Mouse (Mus musculus) natural killer cell, adult 2 months (primary cell): Measurements from ENCODE around the gene B4galt4.

ENCODE experiments used
- DNase-seq, 2 experiments: peaks; one replicate each; pipeline ENCODE4 v3.0.0; 2022; ENCODE audit warnings: low spot score in 2 of 2

The B4galt4 gene

DNA sequence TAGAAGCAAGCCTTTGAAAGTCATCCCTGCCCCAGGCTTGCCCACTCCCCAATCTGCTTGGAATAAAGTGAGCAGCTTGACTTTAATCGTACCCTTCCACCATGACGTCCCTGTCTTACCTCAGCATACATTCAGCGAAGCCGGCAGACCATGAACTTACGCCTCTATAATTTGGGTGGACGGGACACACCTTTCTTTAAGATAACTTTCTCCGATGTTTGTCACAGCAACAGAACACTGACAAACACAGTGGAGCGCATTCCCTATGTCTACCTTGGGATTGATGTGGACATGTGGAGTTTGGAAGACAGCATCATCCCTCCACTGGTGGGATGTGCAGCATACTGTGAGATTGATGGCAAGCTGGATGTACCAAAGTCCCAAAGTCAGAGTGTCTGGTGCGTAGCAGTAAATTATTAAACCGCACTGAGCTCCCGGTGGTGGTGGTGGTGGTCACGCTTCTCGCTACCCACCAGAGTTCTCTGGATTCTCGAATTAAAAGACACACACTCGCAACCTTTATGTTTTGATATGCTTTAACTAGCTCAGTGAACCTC, 13.4 kb upstream of the B4galt4 start:
- no peak for DNase-seq

GRCm38 (mm10) chr16:38729139-38729538, 12.9 kb upstream of the B4galt4 start:
- DNase-seq: no peak

DNA sequence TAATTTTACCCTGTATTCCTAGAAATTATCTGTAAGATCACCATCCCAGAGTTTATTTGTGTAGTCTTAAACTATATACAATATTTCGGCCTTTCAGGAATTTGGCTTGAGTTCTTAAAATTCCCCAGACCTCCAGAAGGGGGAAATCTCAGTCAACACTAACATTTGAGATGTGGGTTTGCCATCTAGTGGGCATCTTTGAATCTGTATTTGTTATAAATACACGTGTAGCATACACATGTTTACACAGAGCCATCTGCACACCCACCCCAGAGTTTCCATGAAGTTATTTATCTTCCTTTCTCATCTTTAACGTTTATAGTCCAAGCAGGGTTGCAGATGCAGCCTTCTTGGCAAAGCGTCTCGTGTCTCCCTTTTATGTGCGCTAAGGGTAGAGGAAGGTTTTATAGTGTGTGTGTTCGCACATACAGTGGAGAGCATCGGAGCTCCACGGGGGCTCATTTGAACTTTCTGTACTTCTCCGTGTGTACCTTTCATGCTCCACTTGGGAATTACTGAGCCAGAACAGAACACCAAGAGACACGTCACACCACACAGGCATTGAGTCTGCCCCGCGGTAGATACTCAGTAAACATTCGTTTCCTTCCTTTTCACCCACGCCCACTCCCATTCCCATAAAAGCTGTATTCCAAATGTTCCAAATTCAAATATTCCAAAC, 12.3 kb upstream of the B4galt4 start:
- DNase-seq: no peak

DNA sequence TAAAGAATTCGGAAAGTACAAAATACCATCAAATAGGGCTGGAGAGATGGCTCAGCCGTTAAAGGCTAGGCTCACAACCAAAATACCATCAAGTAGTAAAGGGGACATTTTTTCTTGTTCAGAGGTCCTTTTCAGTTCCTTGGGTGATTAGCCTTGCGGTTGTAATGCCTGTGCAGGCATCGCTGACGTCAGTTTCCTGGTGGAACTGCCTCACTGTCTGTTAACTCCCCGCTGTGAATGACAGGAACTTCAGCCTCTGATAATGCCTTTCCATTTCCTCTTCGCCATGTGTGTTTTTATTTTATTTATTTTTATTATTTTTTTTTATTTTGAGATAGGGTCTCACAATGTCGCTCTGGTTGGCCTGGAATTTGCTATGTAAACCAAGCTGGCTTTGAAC, 11.1 kb upstream of the B4galt4 start:
- peak in 1 of 2 experiments; percentile 34 for DNase-seq

DNA sequence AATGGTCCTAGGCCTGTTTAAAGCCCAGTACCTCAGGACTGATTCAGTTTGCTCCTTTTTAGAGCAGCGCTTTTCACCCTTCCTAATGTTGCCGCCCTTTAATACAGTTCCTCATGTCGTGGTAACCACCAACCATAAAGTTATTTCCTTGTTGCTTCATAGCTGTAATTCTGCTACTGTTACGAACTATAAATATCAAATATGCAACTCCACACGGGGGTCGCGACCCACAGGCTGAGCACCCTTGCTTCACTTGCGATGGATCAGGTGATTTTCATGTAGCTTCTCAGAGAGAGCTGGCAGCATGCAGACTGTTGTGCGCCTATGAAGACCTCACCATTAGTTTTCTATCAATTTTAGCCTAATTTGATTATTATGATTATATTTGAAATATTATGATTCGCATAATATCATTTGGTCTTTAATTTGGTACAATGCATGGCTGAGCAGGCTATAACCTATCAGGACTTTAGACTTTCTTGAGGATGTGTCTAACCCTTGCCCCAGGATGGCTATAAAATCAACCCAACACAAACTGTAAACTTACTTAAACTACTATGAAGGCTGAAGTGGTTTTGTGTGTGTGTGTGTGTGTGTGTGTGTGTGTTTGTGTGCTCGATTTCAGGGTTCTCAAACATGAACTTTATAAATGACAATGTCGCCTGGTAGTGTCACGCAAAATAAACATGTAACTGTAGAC, 710 bp upstream of the B4galt4 start:
- no peak for DNase-seq

DNA sequence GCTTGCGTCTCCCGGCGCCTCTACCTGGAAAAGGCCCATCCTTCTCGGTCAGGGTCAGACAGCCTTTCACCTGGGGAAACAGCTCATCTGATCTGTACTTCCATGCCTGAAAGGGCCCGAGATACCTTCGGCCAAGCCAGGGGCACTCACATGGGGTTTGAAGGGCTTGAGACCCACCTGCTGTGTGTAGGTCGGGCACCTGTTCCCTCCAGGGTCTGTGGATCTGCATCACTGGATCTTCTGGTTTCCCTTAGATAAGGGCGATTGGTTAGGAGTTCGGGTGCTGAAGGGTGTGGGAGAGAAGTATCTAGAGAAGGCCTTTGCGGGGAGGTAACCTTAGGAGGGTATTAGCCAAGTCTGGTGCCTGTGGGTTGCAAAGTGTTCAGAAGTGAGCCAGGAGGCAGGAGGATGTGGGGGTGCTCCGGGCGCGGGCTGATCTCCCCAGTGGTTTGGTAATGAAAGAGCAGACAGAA, 631 bp downstream of the B4galt4 start:
- DNase-seq: no peak

DNA sequence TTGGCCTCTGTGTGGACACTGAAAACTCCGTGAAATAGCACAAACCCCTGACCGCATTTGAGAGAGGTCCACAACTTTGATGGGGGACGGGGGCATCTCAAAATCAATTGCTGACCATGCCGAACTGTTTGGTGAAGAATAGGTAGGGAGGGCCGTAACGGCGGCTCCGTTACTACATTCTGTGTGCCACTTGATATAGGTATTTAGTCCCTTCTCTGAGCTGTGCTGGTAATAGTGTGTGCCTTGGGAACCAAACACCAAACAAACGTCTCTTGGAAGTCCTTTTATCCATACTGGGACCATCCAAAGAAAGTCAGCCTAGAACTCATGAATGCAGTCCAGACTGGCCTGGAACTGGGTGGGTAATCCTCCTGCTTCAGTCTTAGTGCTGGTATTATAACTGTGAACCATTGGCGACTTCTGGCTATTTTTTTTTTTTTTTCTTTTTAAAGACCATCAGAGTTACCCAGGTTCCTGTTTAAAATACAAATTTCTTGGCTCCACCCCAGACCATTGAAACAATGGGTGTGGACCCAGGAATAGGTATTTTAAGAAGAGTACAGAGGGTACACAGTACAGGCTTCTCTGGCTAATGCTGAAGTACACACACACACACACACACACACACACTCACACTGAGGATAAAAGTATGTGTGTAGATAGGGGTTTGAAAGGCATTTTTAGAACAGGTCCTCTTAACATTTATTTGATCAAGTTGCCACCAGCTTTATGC, 2.0 kb downstream of the B4galt4 start:
- no peak for DNase-seq

- no peak for DNase-seq
These were observed 8.7 kb downstream of the B4galt4 start for GRCm38 (mm10) chr16:38750803-38751202.

- DNase-seq: no peak
These were observed 11.6 kb downstream of the B4galt4 start for GRCm38 (mm10) chr16:38753631-38754030.

GRCm38 (mm10) chr16:38755452-38756176, 13.6 kb downstream of the B4galt4 start:
- no peak for DNase-seq

DNA sequence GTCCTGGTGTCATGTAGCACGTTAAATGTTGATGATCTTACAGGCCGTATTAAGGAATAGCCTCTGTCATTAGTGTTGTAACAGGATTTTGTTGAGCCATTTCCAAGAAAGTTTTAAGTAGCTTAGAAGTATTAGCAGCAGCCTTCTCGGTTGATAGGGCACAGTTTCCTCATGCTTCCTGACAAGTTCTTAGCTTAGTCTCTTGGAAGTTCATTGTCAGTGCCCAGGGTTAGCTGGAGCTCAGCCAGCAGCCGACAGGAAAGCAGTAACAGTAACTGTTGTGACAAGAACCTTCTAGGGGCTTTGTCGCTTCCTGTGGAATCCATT, 14.1 kb downstream of the B4galt4 start:
- DNase-seq: no peak

DNA sequence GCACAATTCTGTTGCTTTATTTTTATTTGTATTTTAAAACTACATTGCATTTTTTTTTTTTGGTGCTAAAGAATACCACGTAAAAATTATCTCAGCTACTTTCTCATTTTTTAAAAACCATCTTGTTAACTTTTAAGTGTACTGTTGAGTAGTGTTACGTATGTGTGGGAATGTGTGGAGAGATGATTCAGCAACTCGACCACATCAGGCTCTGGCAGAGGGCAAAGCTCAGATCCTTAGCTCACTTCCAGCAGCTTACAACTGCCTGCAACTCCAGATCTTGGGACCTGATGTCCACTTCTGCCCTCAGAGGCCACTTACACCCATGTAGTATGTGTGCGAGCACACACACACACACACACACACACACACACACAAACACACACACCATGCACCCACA, 14.5 kb downstream of the B4galt4 start:
- DNase-seq: no peak

- no peak for DNase-seq
These were observed 15.6 kb downstream of the B4galt4 start for GRCm38 (mm10) chr16:38757626-38758025.

DNA sequence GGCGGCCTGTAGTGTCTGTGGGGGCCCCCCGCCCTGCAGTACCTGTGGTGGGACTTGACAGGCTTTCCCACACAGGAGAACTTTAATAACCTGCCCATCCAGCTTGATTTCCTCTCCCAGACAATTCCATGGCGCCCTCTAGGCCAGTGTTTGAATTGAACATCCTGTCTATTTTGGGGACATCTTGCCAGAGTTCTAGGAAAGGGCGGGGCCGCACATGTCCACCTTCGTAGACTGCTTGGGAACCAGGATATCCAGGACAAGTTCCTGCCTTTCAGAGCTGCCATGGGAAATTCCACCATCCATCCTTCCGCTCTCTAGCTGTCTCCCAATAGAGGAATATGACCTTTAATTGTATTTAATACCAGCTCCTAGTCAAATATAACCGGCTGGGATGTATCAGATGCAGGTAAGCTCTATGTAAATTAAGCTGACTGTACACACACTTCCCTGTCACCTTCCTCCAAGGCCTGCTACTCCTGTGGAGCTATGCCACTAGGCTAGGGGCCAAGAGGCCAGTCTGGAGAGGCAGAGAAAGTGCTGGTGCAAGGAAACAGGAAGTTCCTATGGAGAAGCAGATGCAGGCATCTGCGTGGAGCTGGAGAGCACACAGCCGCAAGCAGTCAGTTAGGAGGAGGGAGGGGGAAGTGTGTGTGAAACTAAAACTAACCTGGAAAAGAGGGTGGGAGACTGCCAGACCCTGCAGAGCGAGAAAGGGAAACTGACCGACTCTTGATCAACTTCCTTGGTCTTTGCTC, 16.2 kb downstream of the B4galt4 start:
- DNase-seq: no peak

- no peak for DNase-seq
These were observed 18.2 kb downstream of the B4galt4 start for GRCm38 (mm10) chr16:38760239-38760638.

- no peak for DNase-seq
These were observed 18.8 kb downstream of the B4galt4 start for GRCm38 (mm10) chr16:38760834-38761375.

DNA sequence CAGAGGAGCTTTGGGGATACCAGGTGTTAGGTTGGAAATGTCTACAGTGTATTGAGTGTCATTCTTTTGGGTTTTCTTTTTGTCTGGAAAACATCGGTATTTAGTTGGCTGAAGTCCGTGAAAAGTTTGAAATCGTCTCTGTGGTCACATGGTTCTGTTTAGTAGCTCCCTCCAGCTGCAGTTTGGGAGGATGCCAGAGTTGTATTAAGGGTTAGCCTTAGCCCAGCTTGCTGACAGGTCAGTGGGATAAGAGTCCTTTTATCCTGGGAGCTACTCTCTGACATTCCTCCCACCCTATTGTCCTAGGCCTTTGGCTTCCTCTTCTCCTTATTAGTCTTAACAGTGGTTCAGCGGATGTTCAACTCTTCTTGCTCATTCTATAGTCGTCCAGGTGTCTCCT, 19.9 kb downstream of the B4galt4 start:
- DNase-seq: no peak

DNA sequence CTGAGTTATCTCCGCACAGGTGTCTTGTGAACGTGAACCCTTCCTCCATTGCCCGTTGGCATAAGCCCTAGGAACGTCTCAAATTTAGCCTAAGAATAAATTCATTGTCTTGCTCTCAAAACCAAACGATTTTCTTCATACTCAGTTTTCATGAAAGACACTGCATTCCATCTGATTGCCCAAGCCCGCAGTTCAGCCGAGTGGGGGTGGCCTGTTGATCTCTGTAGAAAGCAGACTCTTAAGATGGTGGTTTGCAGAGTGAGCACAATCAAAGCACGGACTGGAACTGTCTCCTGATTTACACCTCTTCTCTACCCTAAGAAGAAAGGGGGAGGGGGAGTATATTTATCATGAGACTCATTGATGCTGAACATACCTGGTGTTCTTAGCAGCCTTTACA, 20.3 kb downstream of the B4galt4 start:
- no peak for DNase-seq

GRCm38 (mm10) chr16:38763508-38763907, 21.4 kb downstream of the B4galt4 start:
- DNase-seq: no peak

DNA sequence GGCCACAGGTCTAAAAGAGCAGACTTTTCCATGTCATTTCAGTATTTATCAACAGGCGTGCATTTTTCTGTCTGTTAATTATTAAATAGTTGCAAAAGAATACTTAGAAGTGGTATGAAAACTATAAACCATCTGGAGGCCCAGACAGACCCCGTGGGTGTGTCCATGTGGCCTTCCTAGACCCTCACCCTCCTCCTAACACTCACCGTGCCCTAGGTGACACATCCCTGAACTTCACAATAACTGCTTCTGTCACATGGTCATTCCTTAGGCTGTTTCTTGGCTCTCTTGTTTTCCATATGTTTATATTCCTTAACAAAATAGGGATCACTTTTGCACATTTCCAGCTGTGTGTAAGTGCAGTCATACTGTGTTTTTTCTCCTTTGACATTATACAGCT, 24.6 kb downstream of the B4galt4 start:
- DNase-seq: no peak

DNA sequence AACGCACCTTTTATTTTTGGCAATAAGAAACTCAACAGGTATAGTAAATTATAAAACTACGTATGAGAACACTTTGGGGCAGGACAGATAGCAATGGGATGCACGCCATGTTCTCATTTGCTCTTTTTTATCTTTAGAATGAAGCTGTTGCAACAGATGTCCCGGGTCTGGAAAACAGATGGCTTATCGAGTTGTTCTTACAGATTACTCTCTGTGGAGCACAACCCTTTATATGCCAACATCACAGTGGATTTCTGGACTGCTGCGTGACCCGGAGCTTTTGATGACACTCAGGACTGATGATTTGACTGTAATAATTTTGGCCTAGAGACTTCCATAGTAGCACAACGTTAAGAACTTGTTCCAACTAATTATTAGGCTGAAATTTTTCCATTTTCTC, 25.7 kb downstream of the B4galt4 start:
- no peak for DNase-seq
